ENCODE assay signal across 10 mouse cellular contexts in genomic region chr3:52271376-52271775, GRCm38 (mm10). TPM values are rescaled to one million over a fixed set of nuclear protein-coding genes. Genes with fewer than 3 reads are reported as not detected.
A peak's percentile ranks its signal among the peaks of the same experiment; 100 is the strongest.
DNase-seq lines count a peak whose midpoint lies in the region; ATAC-seq and TF ChIP-seq lines count a peak whose summit lies in the region.
"Had no signal": no experiment of that assay in that cellular context is flagged by ENCODE, and none has a peak within 500 bp of the region (broad histone marks: within the 10 kb centered on the region; RNA-seq: fewer than 3 reads in every experiment).

No protein-coding gene starts in this region.

- DNase-seq in CD4-positive, CD25-positive, alpha-beta regulatory T cell, adult 2 months (ENCODE audit: low read depth, low spot score), result peak; percentile 52
- DNase-seq in kidney, adult 9 months, result peak; percentile 72
- DNase-seq in kidney, postnatal 4 days, result no peak
- peak; percentile 53 for DNase-seq in A20 (ENCODE audit: low read depth, low spot score)
- DNase-seq in natural killer cell, adult 2 months (ENCODE audit: low spot score in 2 of 2), result no peak
- DNase-seq in adrenal gland, postnatal 14 days, result no peak

- H3K9me3 ChIP-seq in intestine, postnatal 0 days (ENCODE audit: control insufficient read depth), result no peaks in the 10 kb centered on the region
- H3K9me3 ChIP-seq: megakaryocyte, embryonic 14.5 days had no signal

- no peak for TF ChIP-seq CTCF in intestine, postnatal 0 days (IDR thresholded peaks at IDR 0.05; ENCODE audit: low read depth)

- no peaks in the 10 kb centered on the region for H3K27me3 ChIP-seq in intestine, postnatal 0 days (replicated peaks; ENCODE audit: control insufficient read depth, insufficient read depth, low read length)
- H3K27me3 ChIP-seq: Patski had no signal

- peak overlapping the region; percentile 97 for H3K4me2 ChIP-seq in intestine, postnatal 0 days (replicated peaks; ENCODE audit: low read depth)

- H3K9ac ChIP-seq in intestine, postnatal 0 days (ENCODE audit: low read depth, low read length), result no peak overlapping the region

- H3K4me3 ChIP-seq in intestine, postnatal 0 days (ENCODE audit: low read depth, low read length), result no peak overlapping the region; the same call in 1 of the 2 replicates
- H3K4me3 ChIP-seq: megakaryocyte, embryonic 14.5 days had no signal

- H3K36me3 ChIP-seq in intestine, postnatal 0 days (ENCODE audit: control insufficient read depth, insufficient read depth), result no peaks in the 10 kb centered on the region

- no peak overlapping the region for H3K27ac ChIP-seq in intestine, postnatal 0 days (ENCODE audit: low read depth, low read length)

- WGBS in intestine, postnatal 0 days, result 50% methylated on average over 5 of the region's 5 CpGs

- ATAC-seq in CD4-positive, CD25-positive, alpha-beta regulatory T cell, adult 4 months, result no peak
- no peak for ATAC-seq in intestine, postnatal 0 days
- ATAC-seq: Patski had no signal

- no peaks in the 10 kb centered on the region for H3K4me1 ChIP-seq in intestine, postnatal 0 days (replicated peaks; ENCODE audit: control insufficient read depth, insufficient read depth, low read length)

RNA-seq across cellular contexts. Expression of gene Foxo1, which starts 3.2 kb away (rescaled TPM):
- 10 to 100 TPM; 37.1 to 38.9 TPM for polyA plus RNA-seq in CD4-positive, CD25-positive, alpha-beta regulatory T cell, adult 4 months (2017; shearing (Covaris generic))
- 4.4 and 4.6 TPM in 2 replicates for polyA plus RNA-seq in intestine, postnatal 0 days (2015; fragmentation: Nextera tagmentation; extraction: Ambion mirVana)
- 39.3 and 50.1 TPM in 2 replicates for total RNA-seq in adrenal gland, postnatal 14 days (2021)

Comparison
In these comparisons a context has a peak if more than half of its experiments do, and no peak if none do; other contexts are left out.
1. DNase-seq: peak in CD4-positive, CD25-positive, alpha-beta regulatory T cell, adult 2 months (single experiment), kidney, adult 9 months (single experiment) and A20 (single experiment); none in kidney, postnatal 4 days (0 of 2), natural killer cell, adult 2 months (0 of 2) and adrenal gland, postnatal 14 days (single experiment).